Mouse (Mus musculus) layer of hippocampus, postnatal 36 days (tissue): ENCODE results near the gene Xrcc3. TPM values are rescaled to one million over a fixed set of nuclear protein-coding genes. Genes with fewer than 3 reads are reported as not detected.

ENCODE experiments used
- DNase-seq, 2 experiments: peaks; one replicate each; pipeline ENCODE4 v3.0.0; 2022
- total RNA-seq, 2 experiments: library from RNA; stranded (reverse); gene quantifications; 2 replicates each; pipeline ENCODE4 v1.2.3; 2021

Gene Xrcc3
- total RNA-seq, 2 experiments from 2014 or later = 3.4 to 4.5 TPM

- DNase-seq = no peak
Measured at GRCm38 (mm10) chr12:111770651-111771050, 43.0 kb downstream of the Xrcc3 start.

- DNase-seq = no peak
Measured at GRCm38 (mm10) chr12:111769816-111770577, 43.7 kb downstream of the Xrcc3 start.

GRCm38 (mm10) chr12:111769306-111769705 is 44.4 kb downstream of the Xrcc3 start:
- no peak for DNase-seq

GRCm38 (mm10) chr12:111768322-111768928 is 45.2 kb downstream of the Xrcc3 start:
- no peak for DNase-seq

- no peak for DNase-seq
Measured at GRCm38 (mm10) chr12:111766313-111767236, 47.1 kb downstream of the Xrcc3 start.

GRCm38 (mm10) chr12:111762620-111763280 is 50.9 kb downstream of the Xrcc3 start:
- DNase-seq = no peak

- DNase-seq = no peak
Measured at GRCm38 (mm10) chr12:111760306-111760908, 53.3 kb downstream of the Xrcc3 start.

- peak in 1 of 2 experiments; percentile 39 for DNase-seq
Measured at GRCm38 (mm10) chr12:111759176-111760061, 54.3 kb downstream of the Xrcc3 start.

- DNase-seq = peak; percentile 84
Measured at GRCm38 (mm10) chr12:111758381-111759175, 55.1 kb downstream of the Xrcc3 start, which contains the start of gene Klc1. TSS of gene Klc1 (plus strand) at chr12:111758849.

GRCm38 (mm10) chr12:111757561-111758325 is 55.9 kb downstream of the Xrcc3 start:
- DNase-seq = no peak

GRCm38 (mm10) chr12:111756698-111757082 is 57.0 kb downstream of the Xrcc3 start:
- no peak for DNase-seq

GRCm38 (mm10) chr12:111756082-111756697 is 57.5 kb downstream of the Xrcc3 start:
- no peak for DNase-seq

- DNase-seq = no peak
Measured at GRCm38 (mm10) chr12:111755231-111755630, 58.4 kb downstream of the Xrcc3 start.

- DNase-seq = no peak
Measured at GRCm38 (mm10) chr12:111754710-111755109, 59.0 kb downstream of the Xrcc3 start.

GRCm38 (mm10) chr12:111753347-111753746 is 60.3 kb downstream of the Xrcc3 start:
- DNase-seq = no peak
